Mouse (Mus musculus): ENCODE results near the gene Peak1.

Gene Peak1

GRCm38 (mm10) chr9:56309079-56309478 lies 108.8 kb downstream of the Peak1 start:
- DNase-seq = no peak

DNA sequence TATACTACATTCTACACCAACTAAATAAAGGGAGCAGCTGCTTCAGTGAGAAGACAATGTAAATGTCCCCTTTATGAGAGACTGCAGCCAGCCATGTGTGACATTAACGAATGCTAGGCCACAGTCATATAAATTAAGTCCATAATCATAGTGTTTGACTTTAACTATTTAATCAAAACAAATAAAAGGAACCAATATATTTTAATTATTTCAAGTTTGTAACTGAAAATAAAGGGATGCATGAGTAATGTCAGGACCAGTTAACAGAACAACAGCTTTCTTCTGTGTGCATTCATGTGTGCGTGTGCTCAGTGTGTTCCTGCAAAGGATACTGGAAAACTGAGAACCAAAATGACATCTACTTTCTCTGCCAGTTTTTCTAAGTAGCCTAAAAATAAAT lies 113.3 kb downstream of the Peak1 start:
- DNase-seq = no peak

DNA sequence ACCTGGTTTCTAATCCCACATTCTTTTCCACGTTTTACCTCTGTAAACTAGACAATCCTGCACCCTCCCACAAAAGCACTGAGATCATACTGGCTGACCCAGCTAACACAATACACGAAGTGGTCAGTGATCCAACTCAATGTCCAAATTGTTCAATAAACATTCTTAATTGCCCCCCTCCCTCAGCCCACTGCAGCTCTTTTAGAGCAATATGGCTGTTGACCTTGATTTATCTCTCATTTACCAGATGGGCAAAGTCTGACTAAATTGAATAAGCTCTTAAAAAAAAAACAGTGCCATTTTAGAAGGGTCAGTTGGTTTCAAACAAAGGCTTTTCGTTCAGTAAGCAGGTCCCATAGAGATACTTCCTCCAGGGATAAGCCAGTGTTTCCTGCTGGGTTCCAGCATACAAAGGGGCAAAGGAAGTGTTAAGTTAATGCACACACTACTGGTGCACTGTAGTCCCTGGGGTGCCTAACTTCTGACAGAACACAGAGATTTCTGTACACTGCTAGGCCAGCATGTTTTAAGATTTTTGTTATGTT lies 114.9 kb downstream of the Peak1 start:
- no peak for DNase-seq

- DNase-seq = no peak
Measured at GRCm38 (mm10) chr9:56290019-56290418, 127.8 kb downstream of the Peak1 start.

GRCm38 (mm10) chr9:56282481-56282880 lies 135.4 kb downstream of the Peak1 start:
- DNase-seq = no peak

DNA sequence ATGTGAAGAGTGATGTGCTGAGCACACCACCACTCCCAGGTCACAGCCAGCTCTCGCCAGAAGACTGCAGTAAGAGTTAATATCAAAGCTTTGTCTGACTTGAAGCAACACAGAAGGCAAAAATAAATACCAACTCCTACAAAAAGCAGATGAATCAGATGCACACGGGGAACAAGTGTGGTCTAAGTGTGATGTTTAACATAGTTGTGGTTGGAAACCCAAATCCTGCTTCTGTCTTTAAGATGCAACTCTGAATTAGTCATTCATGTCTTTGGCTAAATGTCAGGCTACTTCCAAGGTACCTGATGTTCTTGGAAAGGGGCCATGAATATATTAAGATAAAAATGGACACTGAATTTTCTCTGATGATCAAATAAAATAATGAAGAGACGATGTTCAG lies 144.3 kb downstream of the Peak1 start:
- no peak for DNase-seq

DNA sequence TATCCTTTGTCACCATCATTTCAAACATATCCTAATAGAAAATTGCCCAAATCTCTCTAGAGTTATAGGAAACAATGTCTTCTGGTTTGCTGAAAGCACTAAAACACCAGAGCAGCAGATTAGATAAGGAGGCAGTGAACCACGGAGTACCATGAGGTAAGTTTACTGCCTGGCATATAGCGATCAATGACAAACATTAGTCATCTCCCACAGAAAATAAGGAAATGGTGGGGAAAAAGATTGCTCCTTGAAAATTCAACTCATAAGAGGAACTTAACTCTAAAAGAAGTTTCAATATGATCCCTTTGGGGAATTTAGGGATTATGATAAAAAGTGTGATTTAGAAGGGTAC lies 145.6 kb downstream of the Peak1 start:
- DNase-seq = no peak

GRCm38 (mm10) chr9:56271326-56272246 lies 146.3 kb downstream of the Peak1 start:
- no peak for DNase-seq

- DNase-seq = no peak
Measured at GRCm38 (mm10) chr9:56269101-56269500, 148.8 kb downstream of the Peak1 start.

GRCm38 (mm10) chr9:56266200-56266815 lies 151.6 kb downstream of the Peak1 start:
- no peak for DNase-seq

DNA sequence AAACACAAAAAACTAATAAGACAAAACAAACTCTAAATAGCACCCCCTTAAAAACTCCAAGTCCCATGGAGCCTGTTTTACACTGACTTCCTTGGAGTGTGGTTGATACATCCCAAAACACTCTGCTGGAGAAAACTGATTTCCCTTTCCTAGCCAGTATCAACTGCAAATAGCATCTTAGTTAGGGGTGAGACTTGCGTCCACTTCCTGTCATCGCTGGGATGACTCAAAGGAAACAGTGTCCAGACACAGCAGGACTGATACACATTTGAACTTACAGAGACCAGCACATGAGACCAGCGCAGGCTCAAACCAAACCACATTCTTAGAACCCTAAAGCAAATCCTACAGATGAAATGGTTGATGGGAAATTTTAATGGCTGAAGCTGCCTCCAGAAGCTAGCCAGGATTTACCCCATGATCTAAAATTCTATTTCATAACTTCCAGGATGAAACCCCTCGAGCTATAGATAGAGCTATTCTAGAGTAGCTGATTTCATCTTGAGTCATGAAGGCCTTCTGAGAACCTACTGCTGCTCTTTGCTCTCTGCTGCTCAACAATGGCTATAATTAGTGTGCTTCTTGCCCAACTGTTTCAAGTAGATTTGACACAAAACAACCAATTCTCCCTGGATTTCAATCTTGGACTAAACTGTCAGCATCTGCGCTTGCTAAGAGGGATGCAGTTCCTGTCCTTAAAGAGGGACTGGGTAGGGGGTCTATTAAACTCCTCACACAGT lies 152.2 kb downstream of the Peak1 start:
- peak; percentile 15 for DNase-seq

GRCm38 (mm10) chr9:56265022-56265360 lies 152.9 kb downstream of the Peak1 start:
- DNase-seq = no peak

DNA sequence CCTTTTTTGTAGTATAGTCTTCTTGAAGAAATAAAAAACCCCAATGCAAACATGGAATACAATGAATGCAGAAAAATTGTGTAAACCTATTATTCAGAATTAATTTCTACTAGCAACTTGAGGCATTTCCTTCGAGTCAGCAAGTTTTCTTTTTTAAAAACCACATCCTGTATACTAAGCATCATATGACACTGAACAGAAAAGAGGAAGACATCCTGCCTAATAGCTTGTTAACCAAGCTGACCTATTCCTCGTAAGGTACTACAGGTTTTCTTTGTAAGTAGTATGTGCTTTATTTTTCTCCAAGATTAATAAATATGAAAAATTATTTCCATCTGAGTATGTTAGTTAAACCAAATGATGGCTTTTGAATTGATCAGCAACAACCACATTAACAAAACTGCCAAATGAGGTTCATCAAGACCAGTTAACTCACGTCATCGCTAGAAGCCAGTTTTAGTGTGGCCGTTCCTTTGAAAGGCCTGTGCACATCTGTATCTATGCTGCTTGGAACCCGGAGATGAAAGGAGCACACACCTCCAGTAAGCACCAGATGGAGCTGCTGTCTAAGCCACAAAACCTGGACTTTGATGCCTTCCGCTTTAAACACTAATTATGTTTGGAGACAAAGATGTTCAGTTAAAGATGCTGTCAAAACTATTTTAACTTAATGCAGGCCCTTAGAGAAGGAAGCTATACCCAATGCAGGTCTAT lies 153.4 kb downstream of the Peak1 start:
- DNase-seq = peak; percentile 26

GRCm38 (mm10) chr9:56263055-56263454 lies 154.8 kb downstream of the Peak1 start:
- no peak for DNase-seq

DNA sequence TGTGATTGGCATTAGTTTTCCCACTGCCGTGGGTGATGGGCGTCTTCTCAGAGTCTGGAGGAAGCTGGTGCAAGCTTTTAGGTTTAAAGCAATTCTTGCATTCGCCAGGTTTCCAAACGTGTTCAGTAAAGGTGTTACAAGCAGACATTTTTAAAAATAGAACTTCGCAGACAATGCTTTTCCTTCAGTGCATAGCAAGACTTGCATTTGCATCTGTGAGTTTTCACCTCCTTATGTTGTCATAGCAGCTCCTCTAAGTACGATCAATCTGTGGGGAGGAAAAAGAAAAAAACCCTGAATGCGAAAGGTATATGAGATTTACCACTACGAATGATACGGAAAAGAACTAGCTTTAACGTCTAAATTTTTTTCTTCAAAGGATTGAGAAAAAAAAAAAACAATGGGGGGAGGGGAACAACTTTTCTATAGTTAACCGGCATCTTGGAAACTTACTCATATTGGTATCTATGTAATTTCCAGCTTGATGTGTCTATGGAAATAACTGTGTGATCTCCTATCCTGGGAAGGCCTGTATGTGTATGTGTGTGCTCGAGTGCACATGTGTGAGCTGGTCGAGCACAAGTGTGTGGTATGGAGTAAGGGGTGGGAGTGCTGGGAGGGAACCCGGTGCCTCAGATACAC lies 157.3 kb downstream of the Peak1 start:
- no peak for DNase-seq

GRCm38 (mm10) chr9:56259790-56260494 lies 157.9 kb downstream of the Peak1 start:
- DNase-seq = no peak

GRCm38 (mm10) chr9:56258261-56258790 lies 159.5 kb downstream of the Peak1 start:
- DNase-seq = no peak

DNA sequence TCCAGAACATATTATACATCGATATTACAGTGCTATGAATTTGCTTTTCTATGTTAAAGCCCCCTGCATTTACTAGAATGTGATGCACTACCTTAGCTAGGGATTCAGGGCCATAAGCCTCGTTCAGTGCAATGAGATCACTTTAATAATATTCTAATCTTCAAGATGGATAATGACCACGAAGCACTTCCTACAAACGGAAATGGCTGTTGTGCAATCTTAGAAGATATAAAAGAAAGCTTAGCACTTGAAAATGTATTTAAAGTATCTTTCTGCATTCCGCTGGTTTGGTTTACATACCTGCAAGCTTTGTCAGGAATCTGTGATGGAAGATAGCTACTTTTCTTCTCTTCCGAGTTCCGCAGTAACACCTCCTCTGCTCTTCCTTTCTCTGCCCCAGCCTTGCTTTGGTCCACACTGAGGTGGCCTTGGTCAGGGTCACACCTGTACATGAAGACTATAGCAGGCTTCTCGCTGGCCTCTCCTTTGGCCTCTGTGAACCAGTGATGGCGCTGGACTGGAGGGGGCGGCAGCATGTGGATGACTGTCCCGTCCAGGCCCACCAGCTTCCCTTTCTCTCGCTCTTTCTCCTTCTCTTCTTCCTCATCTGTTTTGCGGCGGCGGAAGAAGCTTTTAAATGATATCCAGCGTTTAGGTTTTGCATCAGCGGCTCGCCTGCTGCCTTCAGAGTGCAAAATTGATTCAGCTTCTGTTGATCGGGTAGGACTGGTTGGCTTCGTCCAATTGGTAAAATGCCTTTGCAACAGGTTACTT lies 160.5 kb downstream of the Peak1 start:
- no peak for DNase-seq

DNA sequence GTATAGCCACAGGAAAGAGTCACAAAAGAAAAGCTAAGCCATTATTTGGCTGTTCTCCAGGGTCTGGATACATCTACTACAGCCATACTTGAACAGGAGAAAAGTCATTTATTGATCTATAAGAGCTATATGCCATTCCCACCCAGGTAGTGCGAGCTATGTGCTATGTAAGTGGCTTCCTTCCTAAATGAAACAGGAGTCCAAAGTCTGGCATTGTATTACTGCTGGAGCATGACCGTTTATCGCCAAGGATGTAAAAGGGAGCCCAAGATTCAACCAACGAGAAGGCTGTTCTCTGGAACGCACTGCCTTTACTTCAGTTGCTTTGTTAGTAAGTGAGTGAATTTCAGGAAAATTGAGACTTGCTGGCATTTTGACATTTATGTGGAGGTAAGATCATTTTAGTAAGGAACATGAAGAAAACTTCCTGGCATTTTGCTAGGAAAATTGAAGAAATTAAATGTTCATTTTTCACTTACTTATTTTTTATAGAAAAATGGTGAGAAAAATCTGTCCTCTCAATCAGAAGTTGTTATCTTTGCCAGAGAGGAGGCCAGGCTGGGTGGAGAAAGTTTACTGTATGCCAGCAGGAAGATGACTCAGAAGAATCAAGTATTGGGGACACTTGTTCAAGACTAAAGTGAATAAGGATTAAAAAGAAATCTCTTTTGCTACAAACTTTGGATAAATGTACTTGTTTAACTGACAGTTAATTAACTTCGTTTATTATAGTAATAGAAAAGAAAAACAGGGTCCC lies 162.0 kb downstream of the Peak1 start:
- no peak for DNase-seq

DNA sequence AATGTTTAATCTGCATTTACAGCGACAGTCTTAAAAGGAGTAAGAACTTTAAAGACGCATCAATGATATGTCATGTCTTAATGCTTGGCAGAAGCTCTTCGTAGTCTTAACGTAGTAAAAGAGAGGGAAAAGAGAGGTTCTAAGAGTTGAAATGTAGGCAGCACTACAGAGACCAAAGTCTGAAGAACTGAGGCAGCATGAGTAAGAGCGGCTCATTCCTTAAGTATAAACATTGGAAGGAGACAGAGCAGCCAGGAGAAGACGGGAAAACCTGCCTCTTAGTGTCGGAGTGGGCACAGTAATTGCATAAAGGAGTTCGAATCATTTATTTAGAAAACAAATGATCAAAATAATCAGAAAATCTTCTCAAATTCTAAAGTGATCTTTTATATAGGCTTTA lies 173.5 kb downstream of the Peak1 start:
- no peak for DNase-seq
